ENCODE assay signal across 23 mouse cellular contexts in the genomic region with DNA sequence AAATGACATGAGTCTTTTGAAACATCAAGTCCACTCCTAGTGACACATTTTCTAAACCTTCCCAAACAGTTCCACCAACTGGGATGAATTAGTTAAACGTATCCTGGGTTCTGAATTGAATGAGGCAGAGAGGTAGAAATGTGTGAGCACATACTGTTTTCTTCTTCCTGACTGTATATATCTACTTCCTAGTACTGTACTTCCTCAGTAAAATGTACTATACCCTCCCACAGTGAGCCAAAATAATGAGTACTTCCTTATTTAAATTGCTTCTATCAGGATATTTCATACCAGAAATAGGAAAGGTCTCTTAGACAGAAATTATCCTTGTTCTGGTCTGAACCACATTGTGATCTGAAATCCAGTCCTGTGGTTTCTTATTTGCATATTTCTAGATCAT. TPM values are rescaled to one million over a fixed set of nuclear protein-coding genes. Genes with fewer than 3 reads are reported as not detected.
"Had no signal": no experiment of that assay in that cellular context is flagged by ENCODE, and none has a peak within 500 bp of the region (broad histone marks: within the 10 kb centered on the region; RNA-seq: fewer than 3 reads in every experiment).

No protein-coding gene starts in this region.

- H3K4me3 ChIP-seq: liver, embryonic 12.5 days; megakaryocyte, embryonic 14.5 days; midbrain, embryonic 13.5 days; midbrain, embryonic 15.5 days; neural tube, embryonic 12.5 days had no signal

- DNase-seq: lung, adult 18-20 months; lung, embryonic 14.5 days; lung, postnatal 10 days; retina, postnatal 1 day; right cerebral cortex, adult 18-20 months; right cerebral cortex, postnatal 25 days; right cerebral cortex, postnatal 4 days; spleen, adult 18-20 months; thymus, adult 18-20 months; thymus, postnatal 25 days; thymus, postnatal 4 days had no signal

- H3K27me3 ChIP-seq: liver, embryonic 12.5 days; megakaryocyte, embryonic 14.5 days; midbrain, embryonic 13.5 days; midbrain, embryonic 15.5 days; neural tube, embryonic 12.5 days had no signal

- H3K4me1 ChIP-seq: liver, embryonic 12.5 days; megakaryocyte, embryonic 14.5 days; midbrain, embryonic 13.5 days; midbrain, embryonic 15.5 days; neural tube, embryonic 12.5 days had no signal

- H3K27ac ChIP-seq: liver, embryonic 12.5 days; liver, embryonic 14.5 days; midbrain, embryonic 13.5 days; midbrain, embryonic 15.5 days; neural tube, embryonic 12.5 days had no signal

- H3K36me3 ChIP-seq: liver, embryonic 12.5 days; midbrain, embryonic 13.5 days; midbrain, embryonic 15.5 days; neural tube, embryonic 12.5 days had no signal

- ATAC-seq: liver, embryonic 12.5 days; midbrain, embryonic 13.5 days; midbrain, embryonic 15.5 days had no signal

RNA-seq across cellular contexts. Expression of a gene that starts 8.2 kb away (rescaled TPM):
- total RNA-seq: liver, adult 2 months; midbrain, postnatal 0 days had no signal
- polyA plus RNA-seq: liver, adult 2 months; liver, embryonic 12.5 days; lung, embryonic 14.5 days; midbrain, embryonic 11.5 days; midbrain, embryonic 13.5 days; midbrain, embryonic 15.5 days; midbrain, postnatal 0 days; neural tube, embryonic 12.5 days; neural tube, embryonic 14.5 days; small intestine, adult 2 months; stomach, embryonic 14.5 days had no signal
